Mouse (Mus musculus): ENCODE measurements around the gene Gm9736. TPM values are rescaled to one million over a fixed set of nuclear protein-coding genes. Genes with fewer than 3 reads are reported as not detected.
"Not testable (repeated sequence)": the region's sequence is repeated elsewhere in the genome, so short reads cannot be mapped to it uniquely, and the experiment has no call there.

Gene Gm9736
- polyA plus RNA-seq, 1 experiment, result not detected

DNA sequence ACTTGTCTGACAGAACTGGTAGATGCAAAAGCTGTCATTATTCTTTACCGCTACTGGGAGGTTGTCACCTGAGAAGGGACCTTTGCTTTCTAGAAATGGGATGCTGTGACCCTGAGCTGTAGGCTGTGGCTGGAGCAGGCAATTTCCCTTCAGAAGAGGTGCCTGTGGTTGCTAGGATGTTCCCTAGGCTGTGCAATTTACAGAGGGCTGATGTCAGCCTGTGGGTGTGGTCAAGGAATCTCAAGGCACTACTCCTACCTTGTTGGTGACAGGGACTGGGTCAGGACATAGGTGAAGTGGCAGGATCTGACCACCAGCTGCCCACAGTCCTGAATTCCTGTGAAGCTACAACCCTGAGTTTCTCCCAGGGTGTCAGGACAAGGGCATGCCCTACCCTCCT is 18.6 kb upstream of the Gm9736 start:
- H3K4me1 ChIP-seq (ENCODE audit: control insufficient read depth, insufficient read depth, low read length), result no peaks in the 10 kb centered on the region
- no peak overlapping the region for H3K27ac ChIP-seq (ENCODE audit: insufficient read depth, low read length)
- no peak overlapping the region for H3K4me3 ChIP-seq (ENCODE audit: insufficient read depth, low read length)
- TF ChIP-seq CTCF (IDR thresholded peaks at IDR 0.05; ENCODE audit: borderline replicate concordance, insufficient read depth, low read length), result no peak
- no peak for TF ChIP-seq POLR2A (IDR thresholded peaks at IDR 0.05; ENCODE audit: low read depth, low read length)

DNA sequence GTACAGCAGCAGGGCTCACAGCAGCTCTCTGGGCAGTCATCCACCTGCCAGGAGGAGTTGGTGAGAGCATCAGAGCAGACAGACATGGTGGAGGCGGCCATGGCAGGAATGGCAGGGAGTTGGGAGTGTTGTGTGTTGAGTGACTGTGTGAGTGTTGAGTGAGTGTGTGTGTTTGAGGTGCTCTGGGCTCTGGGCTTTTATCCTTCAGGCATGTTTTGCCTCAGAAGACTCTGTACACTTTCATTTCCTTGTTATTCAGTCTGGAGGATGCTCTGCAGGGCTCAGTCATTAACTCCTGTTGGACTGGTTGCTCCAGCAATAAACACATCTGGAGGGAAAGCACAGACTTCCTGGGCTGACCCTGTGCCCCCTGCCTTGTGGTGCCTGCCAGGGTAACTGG is 8.4 kb upstream of the Gm9736 start, which contains the start of gene Gm3233:
Gm3233 (minus strand) TSS at position 101 of the 400 bp plus-strand sequence.
- H3K4me3 ChIP-seq (ENCODE audit: insufficient read depth, low read length); H3K4me1 ChIP-seq (ENCODE audit: control insufficient read depth, insufficient read depth, low read length); H3K27ac ChIP-seq (ENCODE audit: insufficient read depth, low read length): not testable (repeated sequence)

DNA sequence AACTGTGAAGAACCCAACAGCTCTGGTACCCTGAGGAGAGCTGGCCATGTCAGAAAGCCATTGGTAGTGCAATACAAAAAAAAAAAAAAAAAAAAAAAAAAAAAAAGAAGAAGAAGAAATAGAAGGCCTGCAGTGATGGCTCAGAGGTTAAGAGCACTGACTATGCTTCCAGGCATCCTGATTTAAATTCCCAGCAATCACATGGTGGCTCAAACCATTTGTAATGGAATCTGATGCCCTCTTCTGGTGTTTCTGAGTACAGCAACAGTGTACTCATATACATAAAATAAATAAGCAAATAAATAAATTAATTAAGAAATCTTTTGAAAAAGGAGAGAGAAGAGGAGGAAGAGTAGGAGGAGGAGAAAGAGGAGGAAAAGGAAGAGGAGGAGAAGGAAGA is 2.3 kb upstream of the Gm9736 start:
- H3K4me1 ChIP-seq (ENCODE audit: control insufficient read depth, insufficient read depth, low read length), result no peaks in the 10 kb centered on the region
- TF ChIP-seq CTCF (IDR thresholded peaks at IDR 0.05; ENCODE audit: borderline replicate concordance, insufficient read depth, low read length) (no peak), POLR2A (IDR thresholded peaks at IDR 0.05; ENCODE audit: low read depth, low read length) (no peak)
- H3K4me3 ChIP-seq (ENCODE audit: insufficient read depth, low read length), result no peak overlapping the region
- no peak overlapping the region for H3K27ac ChIP-seq (ENCODE audit: insufficient read depth, low read length)

DNA sequence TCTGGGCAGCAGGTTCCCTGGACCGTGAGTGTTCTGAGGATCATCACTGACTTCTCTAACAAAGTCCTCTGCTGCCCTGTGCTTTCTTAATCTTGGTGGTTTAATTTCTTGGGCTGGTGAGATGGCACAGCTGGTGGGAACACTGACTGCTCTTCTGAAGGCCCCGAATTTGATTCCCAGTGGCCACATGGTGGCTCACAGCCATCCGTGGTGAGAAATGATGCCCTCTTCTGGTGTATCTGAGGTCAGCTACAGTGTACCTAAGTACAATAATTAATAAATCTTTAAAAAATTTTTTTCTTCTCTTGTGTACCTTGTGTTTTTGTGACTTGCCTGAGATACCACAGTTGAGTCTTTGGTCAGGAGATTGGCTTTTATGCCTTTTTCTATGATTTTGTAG is 1.2 kb upstream of the Gm9736 start:
- H3K27ac ChIP-seq (ENCODE audit: insufficient read depth, low read length); H3K4me1 ChIP-seq (ENCODE audit: control insufficient read depth, insufficient read depth, low read length); H3K4me3 ChIP-seq (ENCODE audit: insufficient read depth, low read length): not testable (repeated sequence)

DNA sequence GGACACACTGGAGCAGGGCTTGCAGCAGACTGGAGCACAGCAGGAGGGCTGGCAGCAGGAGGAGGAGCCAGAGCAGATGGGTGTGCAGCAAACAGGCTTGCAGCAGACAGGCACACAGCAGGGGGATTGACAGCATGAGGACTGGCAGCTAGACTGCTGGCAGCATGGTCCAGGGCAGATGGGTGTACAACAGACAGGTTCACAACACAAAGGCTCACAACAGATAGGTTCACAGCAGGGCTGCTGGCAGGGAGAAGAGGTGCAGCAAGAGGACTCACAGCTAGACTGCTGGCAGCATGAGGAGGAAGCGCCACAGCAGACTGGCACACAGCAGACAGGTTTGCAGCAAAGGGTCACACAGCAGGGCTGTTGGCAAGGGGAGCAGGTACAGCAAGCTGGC is 468 bp downstream of the Gm9736 start:
- H3K4me1 ChIP-seq (ENCODE audit: control insufficient read depth, insufficient read depth, low read length); H3K27ac ChIP-seq (ENCODE audit: insufficient read depth, low read length): not testable (repeated sequence)

DNA sequence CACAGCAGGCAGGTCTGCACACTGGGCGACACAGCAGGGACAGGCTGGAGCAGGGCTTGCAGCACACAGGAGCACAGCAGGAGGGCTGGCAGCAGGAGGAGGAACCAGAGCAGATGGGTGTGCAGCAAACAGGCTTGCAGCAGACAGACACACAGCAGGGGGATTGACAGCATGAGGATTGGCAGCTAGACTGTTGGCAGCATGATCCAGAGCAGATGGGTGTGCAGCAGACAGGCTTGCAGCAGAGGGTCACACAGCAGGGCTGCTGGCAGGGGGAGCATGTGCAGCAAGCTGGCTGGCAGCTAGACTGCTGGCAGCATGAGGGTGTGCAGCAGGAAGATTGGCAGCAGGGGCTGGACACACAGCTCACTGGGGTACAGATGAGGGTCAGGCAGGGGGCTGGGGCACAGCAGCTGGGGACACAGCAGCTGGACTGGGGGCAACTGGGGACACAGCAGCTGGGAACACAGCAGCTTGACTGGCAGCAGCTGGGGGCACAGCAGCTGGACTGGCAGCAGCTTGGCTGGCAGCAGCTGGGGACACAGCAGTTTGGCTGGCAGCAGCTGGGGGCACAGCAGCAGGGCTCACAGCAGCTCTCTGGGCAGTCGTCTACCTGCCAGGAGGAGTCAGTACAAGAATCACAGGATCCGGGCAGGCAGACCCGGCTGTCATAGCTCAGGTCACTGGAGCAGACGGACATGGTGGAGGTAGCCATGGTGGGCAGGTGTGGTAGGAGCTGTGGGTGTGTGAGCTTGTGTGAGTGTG is 9.0 kb downstream of the Gm9736 start, which contains the start of gene Gm18596:
Gm18596 (minus strand) TSS at position 715 of the 765 bp plus-strand sequence.
- not testable (repeated sequence) for H3K4me1 ChIP-seq (ENCODE audit: control insufficient read depth, insufficient read depth, low read length); H3K4me3 ChIP-seq (ENCODE audit: insufficient read depth, low read length); H3K27ac ChIP-seq (ENCODE audit: insufficient read depth, low read length)

More for the DNA sequence above, 468 bp downstream of the Gm9736 start:
- H3K4me3 ChIP-seq (ENCODE audit: insufficient read depth, low read length), result not testable (repeated sequence)

DNA sequence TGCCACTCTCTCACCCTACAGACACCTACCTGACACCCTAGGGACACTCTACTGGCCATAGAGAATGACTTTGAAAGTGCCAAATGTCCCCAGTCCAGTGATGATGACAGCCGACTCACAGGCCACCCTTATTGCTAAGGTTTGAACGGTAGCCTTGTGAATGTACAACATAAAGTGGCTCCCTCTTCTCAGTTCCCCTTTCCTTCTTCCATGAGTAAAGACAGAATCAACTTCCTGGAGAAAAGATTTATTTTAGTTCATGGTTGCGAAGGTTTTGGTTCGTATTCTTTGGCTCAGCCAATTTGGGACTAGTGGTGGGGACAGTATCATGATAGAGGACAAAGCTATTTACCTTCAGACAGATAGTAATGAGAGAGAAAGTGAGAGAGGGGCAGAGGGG is 12.2 kb downstream of the Gm9736 start:
- TF ChIP-seq CTCF (IDR thresholded peaks at IDR 0.05; ENCODE audit: borderline replicate concordance, insufficient read depth, low read length), result no peak
- no peak for TF ChIP-seq POLR2A (IDR thresholded peaks at IDR 0.05; ENCODE audit: low read depth, low read length)
- Histone ChIP-seq H3K4me3 (ENCODE audit: insufficient read depth, low read length) (no peak overlapping the region), H3K4me1 (ENCODE audit: control insufficient read depth, insufficient read depth, low read length) (no peaks in the 10 kb centered on the region), H3K27ac (ENCODE audit: insufficient read depth, low read length) (no peak overlapping the region)

DNA sequence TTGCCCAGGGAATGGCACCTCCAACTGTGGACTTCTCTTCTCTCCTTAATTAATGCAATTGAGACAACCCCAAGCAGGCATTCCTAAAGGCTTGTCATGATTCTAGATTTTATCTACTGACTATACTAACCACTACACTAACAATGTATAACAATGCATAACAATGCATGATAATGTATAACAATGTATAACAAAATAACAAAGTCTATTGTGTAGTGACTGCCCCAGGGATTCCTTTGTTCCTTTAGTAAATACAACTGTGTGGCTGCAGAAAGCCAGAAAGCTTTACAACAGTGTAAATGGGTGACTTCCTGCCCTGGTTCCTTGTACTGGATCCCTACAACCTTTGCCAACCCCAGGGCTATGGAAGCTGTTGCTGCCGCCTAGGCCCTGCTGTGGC is 15.2 kb downstream of the Gm9736 start:
- Histone ChIP-seq H3K27ac (ENCODE audit: insufficient read depth, low read length) (no peak overlapping the region), H3K4me3 (ENCODE audit: insufficient read depth, low read length) (no peak overlapping the region), H3K4me1 (ENCODE audit: control insufficient read depth, insufficient read depth, low read length) (no peaks in the 10 kb centered on the region)
- TF ChIP-seq POLR2A (IDR thresholded peaks at IDR 0.05; ENCODE audit: low read depth, low read length) (no peak), CTCF (IDR thresholded peaks at IDR 0.05; ENCODE audit: borderline replicate concordance, insufficient read depth, low read length) (no peak)

DNA sequence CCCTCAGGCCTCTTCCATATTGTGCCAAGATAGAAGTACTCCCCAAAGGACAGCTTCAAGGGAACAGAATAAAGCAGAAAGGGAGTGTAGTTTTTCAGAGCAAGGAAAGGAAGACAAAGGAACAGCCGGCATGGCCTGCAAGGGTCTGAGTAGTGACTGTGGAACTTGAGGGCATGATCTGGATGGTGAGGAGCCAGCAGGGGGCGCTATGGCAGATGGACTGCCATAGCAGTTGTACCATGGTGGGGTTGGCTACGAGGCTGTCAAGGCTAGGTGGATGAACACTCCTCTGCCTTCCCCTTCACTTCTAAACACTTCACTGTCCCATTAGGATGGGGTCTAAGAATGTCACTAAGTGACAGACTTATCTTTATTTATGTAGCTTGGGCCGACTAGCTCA is 21.9 kb downstream of the Gm9736 start:
- no peak overlapping the region for H3K4me3 ChIP-seq (ENCODE audit: insufficient read depth, low read length)
- H3K27ac ChIP-seq (ENCODE audit: insufficient read depth, low read length), result no peak overlapping the region
- 0 out of 2 replicates have a peak, but pooled peaks have one; percentile 19 for TF ChIP-seq CTCF (IDR thresholded peaks at IDR 0.05; ENCODE audit: borderline replicate concordance, insufficient read depth, low read length)
- no peak for TF ChIP-seq POLR2A (IDR thresholded peaks at IDR 0.05; ENCODE audit: low read depth, low read length)
- no peaks in the 10 kb centered on the region for H3K4me1 ChIP-seq (ENCODE audit: control insufficient read depth, insufficient read depth, low read length)

DNA sequence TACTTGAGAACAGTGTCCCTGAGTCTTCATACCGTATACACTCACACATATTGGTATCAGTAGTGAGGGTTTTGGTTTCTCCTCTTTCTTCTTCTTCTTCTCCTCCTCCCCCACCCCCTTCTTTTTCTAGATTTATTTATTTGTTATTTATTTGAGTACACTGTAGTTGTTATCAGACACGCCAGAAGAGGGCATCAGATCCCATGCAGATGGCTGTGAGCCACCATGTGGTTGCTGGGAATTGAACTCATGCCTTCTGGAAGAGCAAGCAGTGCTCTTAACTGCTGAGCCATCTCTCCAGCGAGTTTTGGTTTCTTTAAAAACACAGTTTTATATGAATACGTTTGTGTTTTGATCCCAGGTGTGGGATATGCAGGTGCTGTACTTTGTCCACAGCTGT is 22.9 kb downstream of the Gm9736 start:
- no peak overlapping the region for H3K27ac ChIP-seq (ENCODE audit: insufficient read depth, low read length)
- no peaks in the 10 kb centered on the region for H3K4me1 ChIP-seq (ENCODE audit: control insufficient read depth, insufficient read depth, low read length)
- TF ChIP-seq CTCF (IDR thresholded peaks at IDR 0.05; ENCODE audit: borderline replicate concordance, insufficient read depth, low read length), result no peak
- no peak for TF ChIP-seq POLR2A (IDR thresholded peaks at IDR 0.05; ENCODE audit: low read depth, low read length)
- no peak overlapping the region for H3K4me3 ChIP-seq (ENCODE audit: insufficient read depth, low read length)

DNA sequence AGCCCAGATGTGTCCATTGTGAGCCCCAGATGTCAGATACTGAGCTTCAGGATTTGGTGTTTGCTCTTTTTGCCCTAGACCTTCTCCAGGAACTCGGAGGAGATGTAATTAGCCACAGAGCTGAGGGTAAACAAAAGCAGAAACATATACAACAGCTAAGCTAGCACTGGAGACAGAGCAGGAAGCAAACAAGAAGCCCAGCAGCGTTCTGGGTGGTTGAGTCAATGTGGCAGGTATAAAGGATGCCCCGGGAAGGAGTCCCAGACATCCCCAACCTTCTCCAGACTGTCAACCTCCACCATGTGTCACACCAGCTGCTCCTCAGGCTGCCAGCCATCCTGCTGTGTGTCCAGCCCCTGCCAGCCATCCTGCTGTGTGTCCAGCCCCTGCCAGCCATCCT is 25.0 kb downstream of the Gm9736 start, which contains the start of gene Gm10100:
Gm10100 (plus strand) TSS at position 301 of the 400 bp plus-strand sequence.
- Histone ChIP-seq H3K4me1 (ENCODE audit: control insufficient read depth, insufficient read depth, low read length) (no peaks in the 10 kb centered on the region), H3K4me3 (ENCODE audit: insufficient read depth, low read length) (no peak within 1 kb of the TSS), H3K27ac (ENCODE audit: insufficient read depth, low read length) (no peak within 1 kb of the TSS)
- TF ChIP-seq POLR2A (IDR thresholded peaks at IDR 0.05; ENCODE audit: low read depth, low read length), result no peak
- no peak for TF ChIP-seq CTCF (IDR thresholded peaks at IDR 0.05; ENCODE audit: borderline replicate concordance, insufficient read depth, low read length)
